Mouse (Mus musculus) ES-E14 (cell line): ENCODE data around the gene Klf12. TPM values are rescaled to one million over a fixed set of nuclear protein-coding genes. Genes with fewer than 3 reads are reported as not detected.

Source experiments
- DNase-seq: peaks from one replicate; pipeline ENCODE4 v3.0.0-alpha.2; 2013; ENCODE audit warnings: low read depth, low spot score
- H3K27ac ChIP-seq: 2 replicates; pipeline ENCODE4 v1.5.1; 2012; ENCODE audit warnings: low read depth, mild to moderate bottlenecking, low read length, moderate library complexity, mixed read lengths; ENCODE audit not compliant: poor library complexity, insufficient read depth, severe bottlenecking
- H3K36me3 ChIP-seq: 2 replicates; pipeline ENCODE4 v1.6.1; 2012; ENCODE audit warnings: mild to moderate bottlenecking, low read length, moderate library complexity, mixed read lengths; ENCODE audit not compliant: control insufficient read depth, poor library complexity, insufficient read depth, severe bottlenecking
- H3K4me1 ChIP-seq, 2 experiments: fragments of 150-350 bp in 1 of 2; sonication (generic) in 1 of 2; 2 replicates each; pipeline ENCODE4 v1.6.1; 2012; ENCODE audit warnings: low read length in 2 of 2, mild to moderate bottlenecking in 1 of 2, mixed read lengths in 1 of 2; ENCODE audit not compliant: control insufficient read depth in 2 of 2, insufficient read depth in 2 of 2, poor library complexity in 1 of 2
- H3K4me3 ChIP-seq, 2 experiments: fragments of 150-350 bp in 1 of 2; sonication (generic) in 1 of 2; 2 replicates each; pipeline ENCODE4 v1.5.1; 2012; ENCODE audit warnings: low read length in 2 of 2, low read depth in 1 of 2, mild to moderate bottlenecking in 1 of 2, mixed read lengths in 1 of 2; ENCODE audit not compliant: insufficient read depth in 1 of 2, poor library complexity in 1 of 2, severe bottlenecking in 1 of 2
- H3K9ac ChIP-seq: 2 replicates; pipeline ENCODE4 v1.6.1; 2012; ENCODE audit warnings: low read depth, mild to moderate bottlenecking, low read length, mixed read lengths; ENCODE audit not compliant: poor library complexity, insufficient read depth, severe bottlenecking
- H3K9me3 ChIP-seq: fragments of 150-350 bp; sonication (generic); 2 replicates; pipeline ENCODE4 v1.6.1; 2012; ENCODE audit warnings: low read depth, mild to moderate bottlenecking, low read length; ENCODE audit not compliant: control insufficient read depth, insufficient read depth
- CHD2 ChIP-seq: IDR thresholded peaks from 2 replicates; pipeline ENCODE4 v1.6.1; 2014; ENCODE audit warnings: mild to moderate bottlenecking, low read depth, low read length, inconsistent platforms
- HCFC1 ChIP-seq: IDR thresholded peaks from 2 replicates; pipeline ENCODE4 v1.6.1; 2012; ENCODE audit warnings: low read length, inconsistent platforms, borderline replicate concordance; ENCODE audit not compliant: insufficient read depth
- MAFK ChIP-seq: IDR thresholded peaks from 2 replicates; pipeline ENCODE4 v1.6.1; 2014; ENCODE audit warnings: mild to moderate bottlenecking, low read depth, low read length, inconsistent platforms; ENCODE audit not compliant: insufficient read depth
- ZC3H11A ChIP-seq: IDR thresholded peaks from 2 replicates; pipeline ENCODE4 v1.6.1; 2012; ENCODE audit warnings: low read depth, mild to moderate bottlenecking, inconsistent platforms, low read length, borderline replicate concordance
- ZNF384 ChIP-seq: IDR thresholded peaks from 2 replicates; pipeline ENCODE4 v1.6.1; 2012; ENCODE audit warnings: low read depth, low read length, inconsistent platforms
- in situ Hi-C, 2 experiments: fragments of 600-800 bp; cut with MboI; formaldehyde crosslinking; loops; one replicate each; pipeline ENCODE4 v1.15.1; 2025; ENCODE audit warnings: low sequenced_read_pairs in 2 of 2, inconsistent platforms in 1 of 2; ENCODE audit not compliant: unreplicated experiment in 2 of 2
- total RNA-seq: library from RNA; depleted of rRNA; stranded (reverse); fragments of 300-350 nt; gene quantifications from 2 replicates; pipeline ENCODE4 v1.2.3, GENCODE M21; 2012

Klf12 gene
- total RNA-seq, 1 experiment, result 8.7 TPM

- Histone ChIP-seq H3K9me3 (no peaks in the 10 kb centered on the region), H3K4me3 (no peak overlapping the region), H3K27ac (no peak overlapping the region), H3K9ac (no peak overlapping the region), H3K4me1 (peaks cover 10 to 11% of the 10 kb centered on the region in 2 experiments; a peak in 2 of 4 replicates), H3K36me3 (no peaks in the 10 kb centered on the region; the same call in 1 of the 2 replicates)
- no peak for DNase-seq
- no peak for TF ChIP-seq ZC3H11A
- no peak for TF ChIP-seq ZNF384
- no peak for TF ChIP-seq CHD2
- no peak for TF ChIP-seq MAFK
- TF ChIP-seq HCFC1, result no peak
- in situ Hi-C loops, result no loop called here
Measured at GRCm38 (mm10) chr14:100104818-100105217, 179.7 kb downstream of the Klf12 start.

GRCm38 (mm10) chr14:100103818-100104217 is 180.7 kb downstream of the Klf12 start:
- H3K9ac ChIP-seq, result no peak overlapping the region
- TF ChIP-seq ZNF384, result no peak
- no peak overlapping the region for H3K4me3 ChIP-seq
- H3K36me3 ChIP-seq, result no peaks in the 10 kb centered on the region; the same call in 1 of the 2 replicates
- in situ Hi-C loops, result no loop called here
- H3K27ac ChIP-seq, result no peak overlapping the region
- DNase-seq, result no peak
- no peaks in the 10 kb centered on the region for H3K9me3 ChIP-seq
- H3K4me1 ChIP-seq, result peaks cover 6 to 11% of the 10 kb centered on the region in 2 experiments; a peak in 2 of 4 replicates

DNA sequence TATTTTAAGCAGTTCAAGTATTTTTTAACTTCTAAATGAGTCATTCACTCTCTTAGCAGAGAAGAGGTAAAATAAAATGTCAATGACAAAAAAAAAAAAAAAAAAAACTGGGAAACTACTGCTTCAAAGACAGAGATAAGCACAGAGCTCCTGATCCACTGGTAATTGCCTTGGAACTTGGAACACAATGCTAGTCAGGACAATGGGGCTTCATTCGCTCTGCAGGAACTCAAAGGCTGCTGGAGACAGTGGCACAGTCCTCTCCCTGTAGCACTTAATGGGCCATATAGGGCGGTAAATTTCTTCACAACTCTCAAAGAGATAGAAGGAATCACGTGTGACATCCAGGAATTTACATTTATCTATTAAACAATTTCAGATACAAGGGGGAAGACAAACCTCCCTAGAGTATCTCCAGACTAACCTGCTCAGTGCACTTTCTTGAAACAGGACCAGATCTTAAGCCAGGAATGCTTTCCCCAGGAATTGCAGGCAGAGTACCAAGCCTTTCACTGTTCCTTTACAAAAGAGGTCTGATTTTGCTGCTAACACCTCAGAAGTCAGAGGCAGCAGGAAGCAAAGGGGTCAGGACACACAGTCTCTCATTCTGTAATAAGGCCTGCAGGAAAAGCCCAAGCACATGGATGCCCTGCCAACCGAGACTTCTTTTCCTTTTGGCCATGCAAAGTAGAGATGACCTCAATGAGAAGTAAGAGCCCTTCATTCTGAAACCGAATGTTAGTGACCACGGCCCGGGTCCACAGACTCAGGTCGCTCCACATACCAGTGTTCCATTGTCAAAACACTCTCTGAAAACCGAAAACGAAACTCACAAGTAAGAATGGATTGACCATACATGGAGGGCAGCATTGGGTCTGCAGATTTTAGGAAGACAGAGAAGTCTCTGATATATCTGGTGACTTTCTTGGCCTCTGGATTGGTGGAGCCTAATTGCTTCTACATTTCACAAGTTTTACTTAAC is 187.0 kb downstream of the Klf12 start:
- H3K9ac ChIP-seq, result no peak overlapping the region
- in situ Hi-C loops, result no loop called here

GRCm38 (mm10) chr14:100095730-100096129 is 188.7 kb downstream of the Klf12 start:
- Histone ChIP-seq H3K4me1 (no peaks in the 10 kb centered on the region), H3K36me3 (no peaks in the 10 kb centered on the region), H3K4me3 (no peak overlapping the region), H3K27ac (no peak overlapping the region), H3K9me3 (no peaks in the 10 kb centered on the region), H3K9ac (no peak overlapping the region)
- in situ Hi-C loops, result no loop called here
- no peak for DNase-seq
- TF ChIP-seq MAFK, result no peak
- TF ChIP-seq HCFC1, result no peak
- TF ChIP-seq CHD2, result no peak
- TF ChIP-seq ZC3H11A, result no peak
- TF ChIP-seq ZNF384, result no peak

More for the DNA sequence above, 187.0 kb downstream of the Klf12 start:
- no peak for DNase-seq
- Histone ChIP-seq H3K36me3 (no peaks in the 10 kb centered on the region), H3K9me3 (no peaks in the 10 kb centered on the region), H3K4me3 (no peak overlapping the region), H3K27ac (no peak overlapping the region), H3K4me1 (no peaks in the 10 kb centered on the region)
- peak; percentile 87 for TF ChIP-seq ZNF384
- no peak for TF ChIP-seq CHD2

GRCm38 (mm10) chr14:100090517-100090916 is 194.0 kb downstream of the Klf12 start:
- in situ Hi-C loops, result no loop called here
- H3K9ac ChIP-seq, result no peak overlapping the region
- no peaks in the 10 kb centered on the region for H3K9me3 ChIP-seq
- H3K4me3 ChIP-seq, result no peak overlapping the region
- H3K4me1 ChIP-seq, result no peaks in the 10 kb centered on the region
- TF ChIP-seq CHD2, result no peak
- no peak for TF ChIP-seq HCFC1
- no peak for TF ChIP-seq MAFK
- TF ChIP-seq ZC3H11A, result peak; percentile 47; the same call in 1 of the 2 replicates
- TF ChIP-seq ZNF384, result no peak
- H3K36me3 ChIP-seq, result no peaks in the 10 kb centered on the region
- H3K27ac ChIP-seq, result no peak overlapping the region
- DNase-seq, result no peak
